Mouse (Mus musculus): Measurements from ENCODE around the gene Ank.

Gene Ank

GRCm38 (mm10) chr15:27536771-27537170 is 70.3 kb downstream of the Ank start:
- DNase-seq (ENCODE audit: low read depth, low spot score): no peak

DNA sequence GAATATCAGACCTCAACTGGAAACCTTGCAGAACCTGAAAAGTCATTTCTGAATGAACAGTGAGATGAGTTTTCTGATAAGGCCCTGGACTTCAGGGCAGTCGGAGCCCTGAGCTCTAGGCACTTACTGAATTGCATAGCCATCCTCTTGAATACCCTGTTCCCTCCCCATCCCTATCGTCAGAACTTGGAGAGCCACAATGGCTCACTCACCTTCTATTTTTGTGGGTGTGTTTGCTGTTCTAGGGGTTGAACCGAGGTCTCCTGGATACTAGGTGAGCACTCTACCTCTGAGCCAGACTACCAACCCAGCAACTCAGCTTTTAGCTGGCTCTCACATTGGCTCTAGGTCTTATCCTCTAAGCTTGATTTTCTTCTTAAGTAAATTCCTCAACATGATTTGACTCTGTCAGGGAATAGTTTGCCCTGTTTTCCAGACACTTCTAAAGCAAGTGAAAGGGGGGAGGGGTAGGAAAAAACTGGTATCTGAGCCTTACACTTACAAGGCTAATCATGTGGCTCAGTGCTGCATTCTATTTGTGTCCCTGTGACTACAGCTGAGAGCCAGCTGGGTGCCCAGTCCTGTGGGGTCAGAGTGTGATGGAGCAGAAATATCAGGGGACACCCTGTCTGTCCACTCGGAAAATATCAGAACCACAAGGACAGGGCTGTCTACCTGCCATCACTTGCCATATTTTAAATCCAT is 71.2 kb downstream of the Ank start:
- no peak for DNase-seq (ENCODE audit: low read depth, low spot score)

DNA sequence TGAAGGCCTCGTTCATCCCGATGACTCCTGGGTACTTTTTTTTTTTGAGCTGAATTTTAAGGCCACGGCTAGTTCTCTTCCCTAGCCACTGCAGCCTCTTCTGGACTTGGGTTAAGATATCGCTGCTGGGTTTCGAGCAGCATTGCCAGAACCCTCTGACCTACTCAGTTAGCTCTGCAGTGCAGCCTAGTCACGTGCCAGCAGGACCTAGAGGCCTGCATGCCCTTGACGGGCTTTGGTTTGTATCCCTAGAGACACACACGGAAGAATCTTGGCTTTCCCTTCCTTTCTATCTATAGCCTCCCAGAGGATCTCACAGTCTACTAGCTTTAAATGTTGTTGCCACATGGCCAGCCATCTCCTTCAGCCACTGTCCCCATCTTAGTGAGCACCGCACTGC is 73.3 kb downstream of the Ank start:
- no peak for DNase-seq (ENCODE audit: low read depth, low spot score)

DNA sequence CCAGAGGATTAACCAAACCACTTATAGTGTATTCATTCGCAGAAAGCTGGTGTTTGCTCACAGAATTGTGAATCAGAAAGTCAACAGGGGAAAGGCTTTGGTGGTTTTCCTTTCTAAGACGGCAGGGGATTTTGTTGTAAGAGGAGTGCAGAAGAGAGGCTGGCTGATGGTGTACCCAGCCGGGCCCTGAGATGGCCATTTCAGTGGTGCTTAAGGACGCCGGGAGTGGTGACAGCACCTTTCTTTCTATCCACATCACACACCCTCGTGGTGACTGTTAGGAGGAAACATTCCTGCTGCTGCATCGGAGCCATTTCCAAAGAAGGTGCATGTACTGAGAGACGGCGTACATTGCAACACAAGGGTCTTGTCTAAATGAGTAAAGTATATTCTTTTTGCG is 78.7 kb downstream of the Ank start:
- DNase-seq (ENCODE audit: low read depth, low spot score): no peak

- no peak for DNase-seq (ENCODE audit: low read depth, low spot score)
These were observed 81.6 kb downstream of the Ank start for GRCm38 (mm10) chr15:27548110-27548509.

DNA sequence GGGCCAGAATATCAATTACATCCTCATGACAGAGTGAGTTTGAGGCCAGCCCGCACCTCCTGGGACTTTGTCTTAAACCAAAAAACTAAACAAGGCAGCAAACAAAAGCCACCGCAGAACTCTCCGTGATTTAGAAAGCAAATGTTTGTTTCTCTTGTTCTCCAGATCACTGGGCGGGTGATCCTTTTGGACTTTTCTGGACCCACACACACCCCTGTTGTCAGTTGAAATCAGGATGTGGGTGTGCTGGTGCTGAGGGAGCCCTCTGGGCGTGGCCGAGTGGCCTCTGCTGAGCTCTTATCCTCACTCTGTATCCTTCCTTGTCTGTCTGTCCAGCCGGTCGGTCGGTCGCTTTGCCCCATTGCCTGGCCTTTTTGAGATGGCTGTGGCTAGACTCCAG is 82.6 kb downstream of the Ank start:
- no peak for DNase-seq (ENCODE audit: low read depth, low spot score)

DNA sequence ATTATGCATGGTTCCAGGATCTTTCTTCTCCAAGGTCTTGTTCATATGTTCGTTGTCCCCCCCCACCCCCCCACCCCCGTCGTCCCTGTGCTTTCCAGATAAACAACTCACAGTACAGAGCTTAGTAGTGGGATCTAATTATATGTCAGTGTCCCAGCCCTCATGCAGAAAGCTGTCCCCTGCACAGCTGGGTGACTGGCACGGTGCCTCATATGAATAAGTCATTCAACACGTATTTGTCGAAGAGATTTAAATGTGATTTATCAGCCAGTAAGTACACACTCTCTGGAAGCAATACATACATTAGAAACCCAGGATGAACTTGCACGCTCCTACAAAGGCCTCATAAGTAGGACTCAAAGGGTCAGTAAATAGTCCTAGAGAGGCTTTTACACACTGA is 83.4 kb downstream of the Ank start:
- no peak for DNase-seq (ENCODE audit: low read depth, low spot score)

- DNase-seq (ENCODE audit: low read depth, low spot score): no peak
These were observed 84.0 kb downstream of the Ank start for GRCm38 (mm10) chr15:27550358-27550992.

DNA sequence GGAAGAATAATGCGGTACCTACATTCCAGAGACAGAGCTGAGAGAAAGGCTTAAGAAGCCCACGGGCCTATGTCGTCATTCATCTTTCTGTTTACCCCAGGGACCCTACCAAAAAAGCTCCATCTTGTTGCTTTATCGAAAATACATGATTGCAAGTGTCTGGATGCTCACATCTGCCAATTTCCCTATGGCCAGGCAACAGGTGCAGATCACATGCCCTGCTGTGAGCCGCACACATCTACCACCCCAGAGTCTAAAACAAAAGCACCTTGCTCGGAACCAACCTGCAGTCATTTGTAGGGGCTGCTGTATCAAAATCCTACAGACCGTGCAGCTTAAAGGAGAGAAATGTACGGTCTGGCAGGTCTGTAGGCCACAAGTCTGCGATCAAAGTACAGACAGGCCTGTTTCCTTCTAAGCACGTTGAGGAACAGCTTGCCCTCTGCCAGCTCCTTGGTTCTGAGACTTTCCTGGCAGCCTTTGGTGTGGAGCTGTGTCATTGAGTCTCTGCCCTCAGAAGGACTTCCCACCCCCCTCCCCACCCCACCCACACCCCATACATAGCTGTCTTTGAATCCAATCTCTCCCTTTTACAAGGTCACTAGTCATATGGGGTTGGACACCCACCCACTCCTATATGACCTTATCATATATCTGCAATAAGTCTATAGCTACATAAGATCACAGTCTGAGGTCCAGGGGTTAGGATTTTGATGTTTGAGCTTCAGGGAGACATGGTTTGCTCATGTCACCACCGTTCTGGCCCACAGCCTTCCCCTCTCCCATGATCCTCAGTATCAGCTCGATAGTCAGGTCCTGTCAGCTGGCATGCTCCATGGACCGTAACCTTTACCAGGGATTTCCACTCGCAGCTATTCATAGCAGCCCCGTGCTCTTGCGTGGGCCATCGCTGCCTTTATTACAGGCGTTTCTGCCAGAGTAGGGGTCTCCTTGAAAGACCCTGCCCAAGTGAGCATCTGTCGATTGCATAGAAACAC is 84.9 kb downstream of the Ank start:
- DNase-seq (ENCODE audit: low read depth, low spot score): no peak

- DNase-seq (ENCODE audit: low read depth, low spot score): no peak
These were observed 85.7 kb downstream of the Ank start for GRCm38 (mm10) chr15:27552129-27552700.

DNA sequence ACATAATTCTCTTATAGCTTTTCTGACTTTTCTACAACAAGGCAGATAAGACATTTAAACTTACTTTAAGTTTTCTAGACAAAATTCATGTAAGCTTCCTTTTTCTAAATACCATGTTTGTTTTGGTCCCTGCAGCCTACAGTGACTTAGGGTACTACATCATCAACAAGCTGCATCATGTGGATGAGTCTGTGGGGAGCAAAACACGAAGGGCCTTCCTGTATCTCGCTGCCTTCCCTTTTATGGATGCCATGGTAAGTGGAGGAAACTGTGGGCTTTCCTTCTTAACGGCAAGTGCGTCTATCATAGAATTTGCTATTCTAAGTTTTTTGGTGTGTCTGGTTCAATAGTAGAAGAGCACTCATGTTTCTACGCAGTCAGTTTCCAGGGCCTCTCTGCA is 87.1 kb downstream of the Ank start:
- no peak for DNase-seq (ENCODE audit: low read depth, low spot score)

- DNase-seq (ENCODE audit: low read depth, low spot score): no peak
These were observed 92.1 kb downstream of the Ank start for GRCm38 (mm10) chr15:27558456-27559147.

DNA sequence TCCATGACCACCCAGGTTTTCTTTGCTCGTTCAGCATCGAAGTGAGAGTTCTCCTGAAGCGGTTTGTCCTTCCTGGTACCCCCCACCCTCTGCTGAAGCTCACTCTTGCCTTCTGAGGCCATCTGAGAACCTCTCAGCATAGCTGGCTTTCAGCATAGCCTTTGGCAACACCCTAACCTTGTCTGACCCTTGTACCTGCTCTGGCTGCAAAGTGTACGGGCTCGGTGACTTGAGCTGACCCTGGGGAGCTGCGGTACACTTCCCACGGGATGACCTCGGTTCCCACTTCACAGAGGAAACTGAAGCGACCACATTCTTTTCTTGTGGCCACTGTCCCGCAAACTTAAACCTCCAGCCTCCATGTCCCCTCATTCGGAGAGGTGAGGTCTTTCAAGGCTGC is 93.8 kb downstream of the Ank start:
- no peak for DNase-seq (ENCODE audit: low read depth, low spot score)

DNA sequence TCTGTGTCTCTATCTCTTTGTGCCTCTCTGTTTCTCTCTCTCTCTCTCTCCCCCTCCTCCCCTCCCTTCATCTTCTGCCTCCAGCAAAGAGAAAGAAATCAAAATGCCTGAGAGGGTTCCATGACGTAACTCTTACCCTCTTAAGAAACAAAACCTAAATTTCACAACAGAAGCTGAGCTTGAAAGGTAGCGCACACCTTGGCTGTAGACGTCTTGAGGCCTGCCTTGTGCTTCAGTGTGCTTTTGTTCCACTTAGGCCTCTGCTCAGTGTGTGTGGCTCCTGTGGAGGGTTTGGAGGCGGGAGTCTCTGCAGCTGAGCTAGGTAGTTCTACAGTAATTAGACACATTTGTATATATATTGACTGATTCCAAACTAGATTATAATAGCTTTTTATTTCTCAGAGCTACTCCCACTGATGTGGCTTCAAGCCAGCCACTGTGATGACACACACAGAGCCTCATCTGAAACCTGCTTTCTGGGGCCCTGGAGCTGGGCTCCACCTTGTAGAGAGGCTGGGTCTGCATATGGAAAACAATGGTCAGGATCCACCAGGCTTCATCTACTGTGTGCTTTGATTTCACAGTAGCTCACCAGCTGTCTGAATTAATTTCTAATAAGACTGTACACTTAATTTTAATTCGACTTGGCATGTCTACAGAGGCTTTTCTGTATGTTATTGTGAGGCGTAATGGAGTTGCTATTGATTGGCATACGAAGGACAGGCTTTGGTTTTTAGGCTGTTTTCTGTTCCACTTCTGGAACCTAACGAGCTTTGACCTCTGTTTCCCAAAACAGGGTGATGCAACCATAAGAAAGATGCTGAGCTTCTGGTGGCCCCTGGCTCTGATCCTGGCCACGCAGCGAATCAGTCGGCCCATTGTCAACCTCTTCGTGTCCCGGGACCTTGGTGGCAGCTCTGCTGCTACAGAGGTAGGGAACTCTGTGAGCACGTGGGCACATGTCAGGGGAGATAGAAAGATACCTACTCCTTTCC is 97.9 kb downstream of the Ank start:
- DNase-seq (ENCODE audit: low read depth, low spot score): no peak

- DNase-seq (ENCODE audit: low read depth, low spot score): no peak
These were observed 99.2 kb downstream of the Ank start for GRCm38 (mm10) chr15:27565626-27566185.

- no peak for DNase-seq (ENCODE audit: low read depth, low spot score)
These were observed 100.9 kb downstream of the Ank start for GRCm38 (mm10) chr15:27567356-27567755.

DNA sequence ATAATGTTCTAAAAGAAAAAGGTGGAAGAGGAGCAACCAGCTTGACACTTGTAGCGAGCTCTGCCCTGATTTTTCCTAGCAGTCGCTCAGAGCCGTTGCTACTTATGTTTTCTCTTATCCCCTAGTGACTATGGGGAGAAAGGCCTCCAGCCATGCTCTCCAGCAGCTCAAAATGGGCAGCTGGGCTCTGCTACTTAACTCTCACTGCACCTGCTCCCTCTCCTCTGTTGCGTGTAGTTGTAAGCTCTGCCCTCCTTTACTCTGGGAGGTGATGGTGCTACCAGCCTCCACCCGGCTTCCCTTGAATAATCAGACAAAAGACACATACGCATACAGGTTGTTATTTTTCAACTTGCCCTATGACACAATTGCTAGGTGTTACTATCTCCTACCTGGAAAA is 101.9 kb downstream of the Ank start:
- no peak for DNase-seq (ENCODE audit: low read depth, low spot score)

DNA sequence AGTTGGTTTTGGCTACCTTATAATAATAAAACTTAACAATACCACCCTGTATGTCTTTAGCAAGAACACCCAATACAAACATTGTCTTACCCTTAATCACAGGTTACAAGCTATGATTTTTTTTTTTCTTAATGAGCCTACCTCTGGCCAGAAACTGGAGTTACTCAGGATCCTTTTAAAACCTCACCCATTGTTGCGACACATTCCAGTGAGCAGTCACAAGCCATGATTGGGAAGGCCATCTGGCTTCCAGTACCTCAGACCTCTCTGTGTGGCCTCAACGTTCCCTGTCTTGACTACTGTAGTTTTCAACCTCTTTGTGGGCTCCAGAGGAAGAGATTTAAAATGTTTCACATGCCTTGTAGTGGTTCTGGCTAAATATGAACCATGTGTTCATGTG is 103.4 kb downstream of the Ank start:
- no peak for DNase-seq (ENCODE audit: low read depth, low spot score)

- no peak for DNase-seq (ENCODE audit: low read depth, low spot score)
These were observed 103.9 kb downstream of the Ank start for GRCm38 (mm10) chr15:27570385-27570784.

GRCm38 (mm10) chr15:27571179-27571578 is 104.7 kb downstream of the Ank start:
- DNase-seq (ENCODE audit: low read depth, low spot score): no peak
